Mouse (Mus musculus) brain, adult 2 months (tissue): ENCODE data around the gene 2410004P03Rik.

Source experiments
- DNase-seq: peaks from one replicate; pipeline ENCODE4 v3.0.0; 2011; ENCODE audit warnings: low read depth, low spot score

2410004P03Rik gene

DNA sequence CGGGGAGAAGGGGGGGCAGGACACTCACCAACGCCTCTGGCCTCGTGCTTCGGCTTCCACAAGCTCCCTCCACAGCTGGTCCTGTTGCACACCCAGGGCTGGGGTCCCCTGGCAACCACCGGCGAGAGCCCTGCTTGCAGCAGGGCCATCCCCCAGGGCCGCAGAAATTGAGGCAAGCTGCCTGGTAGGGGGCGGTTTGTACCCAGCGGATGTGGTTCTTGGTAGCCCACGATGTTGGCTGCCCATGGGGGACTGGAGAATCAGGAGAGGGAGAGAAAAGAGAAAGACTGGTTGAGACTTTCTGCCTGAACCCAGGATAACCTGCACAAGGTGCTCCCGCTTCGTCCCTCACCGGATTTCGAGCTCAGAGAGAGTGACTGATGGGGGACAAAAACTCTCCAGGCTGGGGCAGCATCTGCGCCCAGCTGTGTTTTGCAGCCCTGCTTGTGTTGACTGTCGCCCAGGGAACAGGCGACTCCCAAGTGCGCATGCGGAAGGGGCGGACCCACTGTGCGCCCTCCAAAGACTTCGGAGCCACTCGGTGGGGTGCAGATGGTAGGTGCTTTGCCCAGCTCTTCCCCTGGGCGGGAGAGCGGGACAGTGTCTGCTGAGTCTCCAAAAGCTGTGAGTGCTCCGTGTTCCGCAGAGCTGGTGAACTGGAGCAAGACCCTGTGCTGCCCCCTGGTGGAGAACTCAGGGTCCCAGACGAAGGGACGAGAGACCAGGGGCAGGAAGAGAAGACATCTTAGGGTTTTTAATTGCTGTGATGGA is at the start of gene 2410004P03Rik:
2410004P03Rik (minus strand) TSS at position 628 of the 771 bp plus-strand sequence.
- peak; percentile 75 for DNase-seq

DNA sequence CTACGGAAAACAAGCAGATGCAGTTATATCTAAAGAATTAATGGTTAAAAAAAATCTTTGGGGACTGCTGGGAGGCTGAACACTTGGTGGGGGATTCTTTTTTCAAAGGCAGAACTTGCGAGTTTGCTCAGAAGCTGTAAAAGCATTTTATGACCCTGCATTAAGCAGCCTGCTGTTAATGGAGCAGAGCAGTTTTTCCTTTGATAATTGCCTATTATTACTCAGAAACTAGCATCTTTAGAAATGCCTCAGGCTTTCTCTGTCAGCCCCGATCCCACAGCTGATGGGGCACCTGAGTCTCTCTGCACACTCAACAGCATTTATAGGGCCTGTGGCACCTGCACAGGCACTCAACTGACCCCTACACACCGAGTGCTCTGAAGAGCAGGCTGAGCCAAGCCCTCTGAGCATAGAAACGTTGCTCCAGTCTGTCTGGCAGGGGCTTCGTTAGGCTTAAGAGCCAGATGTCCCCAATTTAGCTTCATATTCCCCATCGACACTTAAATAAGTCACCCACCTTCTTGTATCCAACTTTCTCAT is 49.7 kb upstream of the 2410004P03Rik start:
- DNase-seq: no peak

DNA sequence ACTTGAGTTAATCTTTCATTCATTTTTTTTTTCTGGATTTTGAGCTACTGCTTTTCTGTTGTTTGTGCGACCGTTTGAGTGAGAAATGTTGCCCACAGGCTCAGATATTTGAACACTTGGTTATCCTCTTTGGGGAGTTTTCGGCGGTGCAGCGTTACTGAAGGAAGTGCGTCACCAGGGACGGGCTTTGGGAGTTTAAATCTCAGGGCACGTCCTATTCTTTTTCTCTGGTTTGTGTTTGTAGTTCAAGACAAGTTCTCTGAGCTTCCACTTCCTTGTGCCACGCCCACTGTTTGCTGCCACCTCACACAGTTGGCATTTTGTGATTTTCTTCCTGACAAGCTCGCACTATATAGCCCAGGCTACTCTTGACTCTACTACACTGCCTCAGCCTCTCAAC is 47.0 kb upstream of the 2410004P03Rik start:
- no peak for DNase-seq

DNA sequence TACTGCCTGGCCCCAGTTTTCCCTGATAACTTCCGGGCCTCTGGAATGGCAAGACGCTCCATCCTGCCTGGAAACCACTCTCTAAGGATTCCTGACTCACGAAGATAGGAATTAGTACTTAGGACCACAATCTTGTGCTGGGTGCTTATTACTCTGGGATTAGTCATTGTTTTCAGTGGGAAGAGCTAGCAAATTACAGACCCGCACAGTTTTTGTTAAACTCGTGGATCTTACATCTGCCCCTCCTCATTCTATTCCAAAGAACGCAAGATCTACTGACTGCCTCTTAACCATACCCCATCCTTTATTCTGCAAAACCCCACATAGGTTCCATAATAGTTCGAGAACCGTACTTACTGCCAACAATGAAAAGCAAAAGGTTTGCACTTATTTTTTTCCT is 45.6 kb upstream of the 2410004P03Rik start:
- DNase-seq: peak; percentile 77

DNA sequence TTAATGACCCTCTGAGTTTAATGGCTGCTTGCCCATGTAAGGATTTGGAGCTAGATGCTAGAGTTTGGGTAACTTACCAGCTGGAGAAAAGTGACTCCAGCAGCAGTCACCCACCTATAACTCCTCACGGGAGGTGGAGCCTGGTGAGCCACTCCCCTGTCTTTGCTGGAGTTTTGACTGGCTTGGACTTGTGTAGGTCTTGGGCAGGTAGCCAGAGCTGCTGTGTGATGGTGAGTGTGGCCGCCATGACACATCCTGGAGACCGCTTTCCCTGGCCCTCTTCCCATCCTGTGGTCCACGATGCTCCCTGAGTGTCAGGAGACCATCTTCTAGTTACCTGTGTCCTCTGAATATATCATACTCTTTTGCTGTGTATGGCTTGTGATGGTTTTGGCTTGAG is 44.2 kb upstream of the 2410004P03Rik start:
- DNase-seq: no peak

DNA sequence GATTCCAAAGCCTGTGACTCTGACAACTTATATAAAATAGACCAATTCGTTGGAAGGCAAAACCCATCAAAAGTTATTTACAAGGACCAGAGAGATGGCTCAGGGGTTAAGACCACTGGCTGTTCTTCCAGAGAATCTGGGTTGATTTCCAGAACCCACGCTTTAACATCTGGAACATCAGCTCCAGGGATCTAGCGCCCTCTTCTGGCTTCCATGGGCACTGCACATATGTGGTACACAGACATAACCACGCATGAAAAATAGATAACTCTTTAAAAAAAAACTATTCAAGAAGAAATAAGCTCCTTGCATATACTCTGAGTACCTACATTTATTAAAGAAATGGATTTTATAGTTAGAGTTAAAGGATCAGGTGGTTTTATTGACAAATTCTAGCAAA is 43.2 kb upstream of the 2410004P03Rik start:
- no peak for DNase-seq

DNA sequence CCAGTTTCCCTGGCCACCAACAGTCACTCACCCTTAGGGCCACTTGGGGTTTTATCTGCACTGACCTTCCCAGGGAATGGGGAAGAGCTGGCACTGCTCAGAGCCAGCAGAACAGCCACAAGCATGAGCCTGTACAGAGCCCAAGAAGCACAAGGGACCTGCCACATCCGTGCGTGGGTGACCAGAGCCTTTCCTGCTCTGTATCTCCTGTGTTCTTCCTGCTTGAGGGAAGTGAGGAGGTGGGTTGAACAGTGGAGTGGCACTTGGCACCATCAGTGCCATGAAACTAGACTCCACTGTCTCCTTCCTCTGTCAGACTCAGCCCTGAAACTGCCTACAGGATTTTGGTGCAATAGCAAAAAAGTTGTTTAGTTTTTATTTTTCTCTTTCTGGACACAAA is 41.1 kb upstream of the 2410004P03Rik start:
- peak; percentile 64 for DNase-seq

DNA sequence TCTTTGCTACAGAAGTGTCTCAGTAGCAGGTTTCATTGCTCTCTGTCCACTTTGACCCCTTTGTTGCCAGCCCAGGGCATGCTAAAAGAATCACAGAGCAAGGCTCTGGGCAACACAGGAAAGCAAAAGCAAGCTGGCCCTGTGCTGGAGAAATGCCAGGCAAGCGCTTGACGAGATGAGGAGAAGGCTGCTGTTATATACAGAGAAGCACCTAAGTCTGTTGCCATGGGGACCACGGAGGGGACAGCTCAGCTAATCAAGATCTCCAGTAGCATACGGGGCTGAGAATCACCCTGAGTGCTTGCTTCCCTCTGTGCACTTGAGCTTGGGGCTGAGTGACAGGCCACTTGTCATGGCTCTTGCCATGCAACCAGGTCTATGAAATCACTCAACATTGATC is 39.5 kb upstream of the 2410004P03Rik start:
- peak; percentile 82 for DNase-seq

DNA sequence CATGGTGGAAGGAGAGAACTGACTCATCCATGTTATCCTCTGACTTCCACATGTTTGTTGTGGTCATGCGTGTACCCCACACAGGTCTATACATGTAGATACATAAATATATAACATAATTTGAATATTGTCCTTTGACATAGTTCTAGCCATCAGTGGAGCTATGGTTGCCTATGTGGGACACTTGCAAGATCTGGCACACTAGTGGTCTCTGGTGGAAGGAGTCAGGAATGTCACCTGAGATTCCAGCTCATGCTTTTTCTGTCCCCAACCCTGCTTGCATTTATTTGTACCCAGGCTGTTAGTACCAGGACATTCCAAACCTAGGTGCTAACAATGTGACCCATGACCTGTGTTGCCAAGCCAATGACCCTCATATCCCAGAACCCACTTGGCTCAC is 38.3 kb upstream of the 2410004P03Rik start:
- no peak for DNase-seq

DNA sequence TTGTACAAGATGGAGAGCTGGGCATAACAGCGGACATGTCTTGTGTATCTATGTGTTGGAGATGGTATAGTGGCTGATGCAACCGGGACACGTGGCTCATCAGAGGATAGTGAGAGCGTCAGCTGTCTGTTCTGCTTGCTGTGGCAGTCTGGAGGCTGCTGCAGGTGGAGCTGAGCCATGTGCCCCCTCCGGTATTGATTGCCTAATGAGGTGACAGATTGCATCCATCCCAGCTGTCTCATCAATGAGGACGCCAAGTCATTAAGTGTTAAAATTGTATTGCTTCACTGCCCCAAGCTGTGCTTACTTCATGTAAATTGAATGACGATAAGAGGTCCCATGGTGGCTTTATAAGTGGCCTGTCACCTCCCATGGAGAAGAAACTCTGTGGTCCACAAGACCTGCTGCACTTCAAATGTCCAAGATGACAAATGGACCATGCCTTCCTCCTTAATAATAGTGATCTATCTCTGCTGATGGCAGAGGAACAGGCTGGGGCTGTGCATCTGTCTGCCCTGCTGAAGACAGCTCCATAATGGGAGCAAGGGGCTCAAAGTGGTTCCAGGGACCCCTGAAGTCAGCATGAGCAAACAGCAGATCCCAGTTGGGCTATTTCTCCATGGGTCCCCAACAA is 37.6 kb upstream of the 2410004P03Rik start:
- DNase-seq: peak; percentile 47

DNA sequence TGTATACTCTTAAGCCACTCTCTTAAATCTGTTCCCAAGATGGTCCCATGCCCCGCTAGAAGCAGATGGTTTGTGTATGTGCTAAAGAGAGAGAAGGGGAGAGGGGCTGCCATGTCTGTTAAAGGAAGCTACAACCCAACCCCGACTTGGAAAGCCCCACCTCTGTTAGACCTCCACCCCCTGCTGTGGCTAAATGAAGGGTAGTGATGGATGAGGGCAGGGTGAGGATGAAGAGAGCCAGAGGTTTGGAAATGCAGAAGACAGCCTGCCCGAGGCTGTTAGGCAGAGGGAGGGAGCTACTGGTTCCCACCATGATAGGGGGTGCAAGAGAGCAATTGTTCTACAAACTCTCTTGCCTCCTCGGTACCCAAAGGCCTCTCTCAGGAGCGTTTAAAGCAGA is 31.8 kb upstream of the 2410004P03Rik start:
- DNase-seq: no peak

DNA sequence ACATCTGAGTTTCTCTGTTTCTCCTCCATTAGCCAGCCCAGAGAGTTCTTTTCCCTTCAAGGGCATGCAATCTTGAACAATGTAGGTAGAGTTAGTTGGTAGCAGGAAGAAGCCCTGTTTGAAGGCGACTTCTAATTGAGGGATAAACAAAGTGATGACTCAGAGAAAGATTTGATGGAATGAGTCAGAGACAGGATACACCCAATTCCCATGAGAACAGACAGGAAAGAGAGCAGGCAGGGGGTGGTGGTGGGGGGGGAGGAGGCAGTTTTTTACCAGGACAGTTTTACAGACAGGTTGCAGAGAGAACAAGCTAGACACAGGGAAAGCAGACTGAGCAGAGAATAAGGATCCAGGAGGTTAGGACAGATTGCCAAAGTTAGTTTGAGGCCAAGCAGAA is 29.0 kb upstream of the 2410004P03Rik start:
- DNase-seq: peak; percentile 72

DNA sequence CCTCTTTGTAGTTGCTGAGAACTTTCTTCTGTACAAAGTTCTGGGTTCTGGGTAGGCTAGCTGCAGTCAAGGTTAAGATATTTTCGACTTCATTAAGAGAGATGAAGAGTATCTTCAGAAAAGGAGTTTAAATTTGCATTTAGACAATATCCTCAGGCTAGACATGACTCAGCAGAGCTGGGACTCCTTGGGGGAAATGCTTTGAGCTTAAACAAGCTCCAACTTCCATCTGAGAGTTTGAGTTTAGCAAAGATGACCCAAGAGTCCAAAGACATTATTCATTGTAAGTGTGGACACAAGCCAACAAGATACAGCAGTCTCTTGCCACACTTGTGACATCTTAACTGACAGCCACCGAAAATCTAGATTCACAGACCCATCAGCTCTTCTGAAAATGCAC is 27.9 kb upstream of the 2410004P03Rik start:
- DNase-seq: peak; percentile 23

DNA sequence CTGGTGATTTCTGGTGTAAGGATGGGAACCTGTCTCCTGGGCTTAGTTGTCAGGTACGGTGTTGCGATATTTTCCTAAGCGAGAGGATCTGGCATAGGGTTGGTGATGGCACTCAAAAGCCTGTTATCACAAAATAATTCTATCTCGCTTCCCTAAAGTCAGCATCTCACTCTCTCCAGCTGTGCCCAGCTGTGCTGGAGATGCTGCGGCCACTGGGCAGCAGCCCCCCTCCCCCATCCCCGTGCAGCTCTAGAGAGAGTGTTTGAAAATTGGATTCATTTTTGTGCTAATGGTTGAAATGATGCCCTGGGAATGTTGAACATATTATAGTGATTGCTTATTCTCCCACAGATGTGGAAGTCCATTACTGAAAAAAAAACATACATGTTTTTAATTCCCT is 26.7 kb upstream of the 2410004P03Rik start:
- DNase-seq: no peak

DNA sequence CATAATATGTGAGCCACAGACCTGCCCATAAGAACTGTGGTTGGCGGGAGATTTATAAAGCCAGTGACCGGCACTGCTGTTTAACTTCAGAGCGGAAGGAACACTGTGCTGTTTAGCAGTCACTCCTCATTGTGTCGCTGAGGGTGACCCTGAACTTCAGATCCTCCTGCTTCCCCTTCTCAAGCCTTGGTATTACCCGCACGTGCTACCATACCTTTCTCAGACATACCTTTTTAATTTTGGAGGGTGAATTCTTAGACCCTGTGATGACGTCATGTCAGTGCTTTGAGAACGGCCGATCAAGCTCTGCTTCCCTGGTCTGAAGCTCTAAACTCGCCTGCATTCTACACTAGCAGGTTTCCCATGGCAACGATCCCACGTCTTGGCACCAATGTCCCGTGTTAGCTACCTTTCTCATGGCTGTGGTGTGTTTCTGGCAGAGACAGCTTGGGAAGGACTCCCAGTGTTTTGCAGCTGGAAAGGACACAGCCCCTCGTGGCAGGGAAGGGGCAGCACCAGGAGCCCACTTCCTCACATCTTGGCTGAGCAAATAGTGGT is 25.6 kb upstream of the 2410004P03Rik start:
- peak; percentile 84 for DNase-seq

DNA sequence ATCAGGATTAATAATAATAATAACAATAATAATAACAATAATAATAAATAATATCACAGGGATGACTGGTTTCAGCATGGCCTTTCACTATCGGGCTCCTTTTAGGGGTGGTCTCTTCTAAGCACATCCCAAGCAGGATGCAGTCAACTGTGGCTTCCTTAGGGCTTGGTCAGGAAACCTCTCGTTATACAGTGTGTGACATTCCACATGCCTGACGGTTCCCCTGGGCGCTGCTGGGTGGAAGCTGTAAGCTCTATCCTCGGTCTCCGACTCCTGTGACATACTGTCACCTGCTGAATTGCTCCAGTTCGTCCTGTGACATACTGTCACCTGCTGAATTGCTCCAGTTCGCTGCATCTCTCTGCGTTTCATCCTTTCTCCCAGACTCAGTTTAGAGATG is 25.0 kb upstream of the 2410004P03Rik start:
- DNase-seq: no peak

DNA sequence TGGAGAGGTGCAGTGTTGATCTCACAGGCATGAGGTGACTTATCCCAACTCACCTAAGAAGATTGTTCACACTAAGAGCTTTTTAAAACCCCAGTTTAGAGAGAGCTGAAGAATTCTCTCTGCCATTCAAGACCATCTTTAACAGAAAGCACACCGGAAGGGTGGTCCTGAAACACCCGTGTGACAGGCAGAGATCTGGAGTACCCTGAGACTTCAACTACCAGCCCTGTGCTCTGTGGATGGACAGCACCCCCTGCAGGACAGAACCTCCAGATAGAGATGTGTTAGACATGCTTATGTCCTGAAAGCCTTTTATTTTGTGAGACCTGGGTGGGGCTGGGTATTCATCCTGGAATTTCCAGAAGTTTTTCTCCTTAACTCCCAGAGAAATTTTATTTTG is 23.6 kb upstream of the 2410004P03Rik start:
- DNase-seq: peak; percentile 55

DNA sequence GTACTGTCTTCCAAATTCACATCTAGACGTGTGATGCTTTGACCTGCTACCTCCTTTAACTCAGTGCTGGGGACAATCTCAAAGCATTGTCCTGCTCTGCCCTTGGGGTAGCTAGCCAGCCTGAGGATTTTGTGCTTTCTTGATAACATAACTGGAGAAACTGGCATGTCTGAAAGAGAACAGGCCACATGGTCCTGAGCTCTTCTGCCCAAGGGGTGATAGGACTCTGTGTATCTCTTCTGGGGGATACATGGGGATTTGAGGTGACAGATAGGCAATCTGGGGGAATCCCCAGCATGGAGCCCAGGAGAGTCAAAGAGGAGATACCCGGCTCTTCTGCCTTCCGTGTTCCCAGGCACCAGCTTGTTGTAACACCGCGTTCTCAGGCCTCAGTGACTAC is 23.1 kb upstream of the 2410004P03Rik start:
- no peak for DNase-seq

DNA sequence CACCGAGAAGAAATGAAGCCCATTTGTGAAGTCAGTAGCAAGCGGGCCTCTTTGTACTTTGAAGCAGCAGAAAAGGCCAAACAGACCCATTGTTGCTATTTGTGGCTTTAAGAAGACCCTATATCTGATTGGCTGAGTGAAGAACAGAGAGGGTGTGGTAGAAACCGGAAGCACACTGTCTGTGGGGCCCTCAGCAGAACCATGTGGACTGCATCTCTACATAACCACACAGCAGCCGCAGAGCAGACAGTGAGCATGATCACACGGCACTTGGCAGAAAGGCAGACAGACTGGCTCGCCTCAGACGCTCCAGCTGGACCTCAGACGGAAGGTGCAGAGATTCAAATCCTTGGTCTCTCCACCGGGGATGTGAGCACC is 21.9 kb upstream of the 2410004P03Rik start:
- peak; percentile 60 for DNase-seq

DNA sequence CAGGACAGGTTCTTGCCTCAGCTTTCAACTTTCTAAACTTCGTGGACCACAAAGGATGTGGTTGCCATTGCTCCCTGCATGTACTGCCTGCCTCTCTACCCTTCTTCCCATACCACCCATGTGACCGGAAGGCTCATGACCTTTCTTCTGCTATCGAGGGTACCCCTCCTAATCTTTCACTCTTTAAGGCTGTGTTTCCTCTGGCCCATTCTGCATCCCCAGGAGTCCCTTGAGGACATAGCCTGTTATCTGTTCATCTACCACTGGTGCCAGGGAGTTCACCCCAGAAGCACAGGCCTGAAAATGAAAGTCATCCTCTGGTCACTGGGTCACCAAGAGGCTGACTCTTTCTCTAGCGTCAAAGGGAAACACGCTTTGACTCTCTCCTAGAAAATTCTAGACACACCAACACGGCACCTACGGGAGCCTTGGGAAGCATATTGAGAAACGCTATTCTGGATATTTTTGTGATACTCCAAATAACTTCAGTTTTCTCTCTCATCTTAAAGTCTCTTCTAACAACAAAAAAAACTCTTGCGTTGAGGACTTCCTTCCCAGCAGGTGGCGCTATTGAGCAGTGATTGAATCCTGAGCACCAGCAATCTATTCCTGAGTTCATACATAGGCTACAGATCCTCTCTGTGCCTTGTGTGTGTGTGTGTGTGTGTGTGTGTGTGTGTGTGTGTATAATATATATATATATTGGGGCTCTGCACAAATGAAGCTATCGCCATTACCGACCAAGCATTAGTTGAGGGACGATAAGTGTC is 21.4 kb upstream of the 2410004P03Rik start:
- DNase-seq: peak; percentile 92

DNA sequence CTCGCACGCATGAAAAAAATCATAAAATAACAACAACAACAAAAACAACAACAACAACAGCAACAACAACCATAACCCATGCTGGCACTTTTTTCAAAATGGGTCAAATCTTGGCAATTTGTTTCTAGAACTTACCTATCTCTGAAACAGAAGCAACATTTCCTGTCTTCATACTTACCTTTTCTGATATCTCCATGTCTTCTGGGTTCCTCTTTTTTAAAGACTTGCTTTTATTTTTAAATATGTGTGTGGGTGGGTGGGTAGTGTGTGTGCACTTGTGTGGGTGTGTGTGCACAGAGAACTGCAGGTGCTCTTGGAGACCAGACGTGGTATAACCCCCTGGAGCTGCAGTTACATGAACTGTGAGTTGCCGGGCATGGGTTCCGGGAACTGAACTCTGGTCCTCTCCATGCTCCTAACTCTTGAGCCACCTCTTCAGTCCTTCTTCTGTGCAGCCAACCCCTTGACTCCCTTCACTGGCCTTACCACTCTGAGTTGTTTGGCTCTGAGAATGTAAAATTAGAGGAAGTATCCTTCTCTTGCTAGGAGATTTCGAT is 13.1 kb upstream of the 2410004P03Rik start:
- DNase-seq: no peak

DNA sequence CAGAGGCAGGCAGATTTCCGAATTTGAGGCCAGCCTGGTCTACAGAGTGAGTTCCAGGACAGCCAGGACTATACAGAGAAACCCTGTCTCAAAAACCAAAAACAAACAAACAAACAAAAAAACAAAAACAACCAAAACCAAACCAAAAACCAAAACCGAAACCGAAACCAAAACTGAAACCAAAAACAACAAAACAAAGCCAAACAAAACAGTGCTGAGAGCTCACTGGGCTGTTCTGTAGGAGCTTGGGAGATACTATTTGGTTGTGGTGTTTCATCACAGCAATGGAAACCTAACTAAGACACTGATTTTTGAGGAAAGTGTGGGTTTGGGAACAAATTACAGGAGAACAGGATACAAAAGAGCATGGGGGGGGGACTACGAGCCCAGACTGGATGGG is 10.6 kb upstream of the 2410004P03Rik start:
- DNase-seq: no peak
